Mouse (Mus musculus): Measurements from ENCODE around the gene Ptprm.

Gene Ptprm

GRCm38 (mm10) chr17:67008137-67008536 lies 346.1 kb downstream of the Ptprm start:
- in situ Hi-C loops (cut with MboI; ENCODE audit: low sequenced_read_pairs), result no loop called here

GRCm38 (mm10) chr17:67006740-67007385 lies 347.4 kb downstream of the Ptprm start:
- in situ Hi-C loops (cut with MboI; ENCODE audit: low sequenced_read_pairs), result no loop called here

GRCm38 (mm10) chr17:66996882-66997281 lies 357.4 kb downstream of the Ptprm start:
- in situ Hi-C loops (cut with MboI; ENCODE audit: low sequenced_read_pairs), result no loop called here

- in situ Hi-C loops (cut with MboI; ENCODE audit: low sequenced_read_pairs), result no loop called here
Observed at GRCm38 (mm10) chr17:66996016-66996415, 358.2 kb downstream of the Ptprm start.

GRCm38 (mm10) chr17:66991815-66992214 lies 362.4 kb downstream of the Ptprm start:
- in situ Hi-C loops (cut with MboI; ENCODE audit: low sequenced_read_pairs), result no loop called here

GRCm38 (mm10) chr17:66990761-66991160 lies 363.5 kb downstream of the Ptprm start:
- in situ Hi-C loops (cut with MboI; ENCODE audit: low sequenced_read_pairs), result no loop called here

- in situ Hi-C loops (cut with MboI; ENCODE audit: low sequenced_read_pairs), result no loop called here
Observed at GRCm38 (mm10) chr17:66988014-66988413, 366.2 kb downstream of the Ptprm start.

- in situ Hi-C loops (cut with MboI; ENCODE audit: low sequenced_read_pairs), result no loop called here
Observed at GRCm38 (mm10) chr17:66981649-66982048, 372.6 kb downstream of the Ptprm start.

GRCm38 (mm10) chr17:66979971-66980370 lies 374.3 kb downstream of the Ptprm start:
- in situ Hi-C loops (cut with MboI; ENCODE audit: low sequenced_read_pairs), result no loop called here

- in situ Hi-C loops (cut with MboI; ENCODE audit: low sequenced_read_pairs), result no loop called here
Observed at GRCm38 (mm10) chr17:66976490-66976889, 377.8 kb downstream of the Ptprm start.

- in situ Hi-C loops (cut with MboI; ENCODE audit: low sequenced_read_pairs), result no loop called here
Observed at GRCm38 (mm10) chr17:66972976-66973375, 381.3 kb downstream of the Ptprm start.

GRCm38 (mm10) chr17:66960986-66961385 lies 393.3 kb downstream of the Ptprm start:
- in situ Hi-C loops (cut with MboI; ENCODE audit: low sequenced_read_pairs), result no loop called here

- in situ Hi-C loops (cut with MboI; ENCODE audit: low sequenced_read_pairs), result no loop called here
Observed at GRCm38 (mm10) chr17:66960557-66960956, 393.7 kb downstream of the Ptprm start.

- in situ Hi-C loops (cut with MboI; ENCODE audit: low sequenced_read_pairs), result no loop called here
Observed at GRCm38 (mm10) chr17:66959815-66960214, 394.4 kb downstream of the Ptprm start.

- in situ Hi-C loops (cut with MboI; ENCODE audit: low sequenced_read_pairs), result no loop called here
Observed at GRCm38 (mm10) chr17:66958766-66959165, 395.5 kb downstream of the Ptprm start.

- in situ Hi-C loops (cut with MboI; ENCODE audit: low sequenced_read_pairs), result no loop called here
Observed at GRCm38 (mm10) chr17:66944498-66944897, 409.8 kb downstream of the Ptprm start.

GRCm38 (mm10) chr17:66943539-66943938 lies 410.7 kb downstream of the Ptprm start:
- in situ Hi-C loops (cut with MboI; ENCODE audit: low sequenced_read_pairs), result no loop called here

- in situ Hi-C loops (cut with MboI; ENCODE audit: low sequenced_read_pairs), result no loop called here
Observed at GRCm38 (mm10) chr17:66925611-66926010, 428.6 kb downstream of the Ptprm start.

- in situ Hi-C loops (cut with MboI; ENCODE audit: low sequenced_read_pairs), result no loop called here
Observed at GRCm38 (mm10) chr17:66914696-66915095, 439.6 kb downstream of the Ptprm start.

- in situ Hi-C loops (cut with MboI; ENCODE audit: low sequenced_read_pairs), result no loop called here
Observed at GRCm38 (mm10) chr17:66912533-66912932, 441.7 kb downstream of the Ptprm start.

GRCm38 (mm10) chr17:66912120-66912519 lies 442.1 kb downstream of the Ptprm start:
- in situ Hi-C loops (cut with MboI; ENCODE audit: low sequenced_read_pairs), result no loop called here

- in situ Hi-C loops (cut with MboI; ENCODE audit: low sequenced_read_pairs), result no loop called here
Observed at GRCm38 (mm10) chr17:66909901-66910300, 444.4 kb downstream of the Ptprm start.

- in situ Hi-C loops (cut with MboI; ENCODE audit: low sequenced_read_pairs), result no loop called here
Observed at GRCm38 (mm10) chr17:66908921-66909320, 445.3 kb downstream of the Ptprm start.

Measured in CH12F3 (cell line).